Mouse (Mus musculus): ENCODE data around the gene Spef2. TPM values are rescaled to one million over a fixed set of nuclear protein-coding genes. Genes with fewer than 3 reads are reported as not detected.

The Spef2 gene
- polyA plus RNA-seq, 1 experiment from 2014 or later: 1.8 TPM

DNA sequence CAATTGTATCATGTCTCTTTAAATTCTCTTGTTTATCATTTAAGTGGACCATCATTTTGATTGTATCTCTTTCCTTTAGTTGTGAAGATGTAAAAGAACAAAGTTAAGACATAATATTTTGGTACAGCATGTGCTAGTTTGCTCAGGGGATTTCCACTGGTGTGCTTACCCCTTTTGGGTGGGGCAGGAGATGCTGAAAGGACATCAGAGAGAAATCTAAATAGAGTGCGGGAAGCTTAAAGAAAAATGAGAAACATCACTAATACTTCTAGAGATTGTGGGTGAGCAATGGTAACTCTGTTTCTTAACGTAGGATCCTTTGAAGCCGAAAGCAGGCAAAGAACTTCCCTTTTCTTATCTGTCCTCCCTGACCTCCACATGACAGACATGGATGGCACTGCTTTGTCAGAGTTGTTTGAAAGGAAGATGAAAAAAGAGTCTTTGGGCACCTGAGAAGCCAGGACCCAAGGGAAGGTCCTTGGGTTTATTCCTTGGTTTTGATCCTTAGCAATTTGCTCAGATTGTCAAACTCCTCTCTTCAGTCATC, 215.2 kb downstream of the Spef2 start:
- Histone ChIP-seq H3K4me3 (ENCODE audit: low read depth, low read length) (no peak overlapping the region), H3K27me3 (replicated peaks; ENCODE audit: control insufficient read depth, insufficient read depth, low read length) (no peaks in the 10 kb centered on the region), H3K9ac (ENCODE audit: low read length) (no peak overlapping the region), H3K36me3 (ENCODE audit: control insufficient read depth, insufficient read depth, low read length) (no peaks in the 10 kb centered on the region), H3K9me3 (replicated peaks; ENCODE audit: control insufficient read depth, low read length) (no peaks in the 10 kb centered on the region), H3K4me2 (ENCODE audit: low read length) (no peak overlapping the region), H3K4me1 (ENCODE audit: control insufficient read depth, insufficient read depth, low read length) (no peaks in the 10 kb centered on the region), H3K27ac (ENCODE audit: low read depth, low read length) (no peak overlapping the region)
- DNase-seq (ENCODE audit: low spot score): no peak
- ATAC-seq: no peak
- 91% methylated on average over 3 of the region's 3 CpGs for WGBS

DNA sequence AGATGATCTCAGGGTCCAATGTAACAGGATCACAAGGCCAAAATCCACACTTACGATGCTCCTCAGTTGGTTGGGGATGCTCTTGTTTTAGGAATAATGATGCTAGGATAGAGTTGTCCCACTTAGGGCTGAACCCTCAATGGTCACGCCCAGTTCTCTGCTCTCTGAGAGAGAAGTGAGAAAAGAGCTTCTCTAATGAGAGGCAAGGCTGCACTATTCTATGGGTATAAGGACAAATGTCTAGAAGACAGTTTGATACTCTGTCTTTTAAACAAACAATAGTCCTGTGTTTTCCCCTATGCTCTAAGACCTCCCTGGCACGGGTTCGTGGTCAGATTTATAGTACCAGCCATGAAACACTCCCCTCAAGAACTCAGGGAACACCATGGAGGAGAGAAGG, 218.6 kb downstream of the Spef2 start, which contains the start of gene Il7r:
TSS of gene Il7r (minus strand) at position 101 of the 400 bp plus-strand sequence.
- no peak for DNase-seq (ENCODE audit: low spot score)

DNA sequence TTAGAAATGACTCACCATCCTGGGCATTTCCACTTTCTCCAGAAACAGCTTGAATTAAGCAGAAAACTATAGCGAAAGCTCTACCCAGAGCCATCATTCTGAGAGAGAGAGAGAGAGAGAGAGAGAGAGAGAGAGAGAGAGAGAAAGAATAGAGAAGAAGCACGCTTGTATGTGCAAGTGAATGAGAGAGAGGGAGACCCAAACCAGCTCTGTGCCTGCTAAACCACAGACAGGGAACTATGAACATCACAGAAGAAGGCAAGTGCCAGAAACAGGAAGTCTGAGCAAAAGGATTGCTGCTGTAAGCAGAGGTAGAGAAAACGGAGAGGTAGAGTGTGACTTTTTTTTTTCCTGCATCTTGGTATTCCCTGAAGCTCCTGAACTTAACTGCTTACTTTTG, 219.0 kb downstream of the Spef2 start:
- Histone ChIP-seq H3K4me3 (ENCODE audit: low read depth, low read length) (no peak overlapping the region), H3K27me3 (replicated peaks; ENCODE audit: control insufficient read depth, insufficient read depth, low read length) (no peaks in the 10 kb centered on the region), H3K4me2 (ENCODE audit: low read length) (no peak overlapping the region), H3K27ac (ENCODE audit: low read depth, low read length) (no peak overlapping the region), H3K4me1 (ENCODE audit: control insufficient read depth, insufficient read depth, low read length) (no peaks in the 10 kb centered on the region), H3K36me3 (ENCODE audit: control insufficient read depth, insufficient read depth, low read length) (no peaks in the 10 kb centered on the region), H3K9ac (ENCODE audit: low read length) (no peak overlapping the region), H3K9me3 (replicated peaks; ENCODE audit: control insufficient read depth, low read length) (no peaks in the 10 kb centered on the region)
- ATAC-seq (no peak), DNase-seq (ENCODE audit: low spot score) (no peak)
- 69% methylated on average over 3 of the region's 3 CpGs for WGBS

More for the DNA sequence above, 218.6 kb downstream of the Spef2 start, which contains the start of gene Il7r:
- H3K9ac ChIP-seq (ENCODE audit: low read length): no peak within 1 kb of the TSS
- ATAC-seq: no peak
- H3K27ac ChIP-seq (ENCODE audit: low read depth, low read length): no peak within 1 kb of the TSS
- H3K4me1 ChIP-seq (ENCODE audit: control insufficient read depth, insufficient read depth, low read length): no peaks in the 10 kb centered on the region
- H3K36me3 ChIP-seq (ENCODE audit: control insufficient read depth, insufficient read depth, low read length): no peaks in the 10 kb centered on the region
- H3K9me3 ChIP-seq (replicated peaks; ENCODE audit: control insufficient read depth, low read length): no peaks in the 10 kb centered on the region
- H3K4me2 ChIP-seq (ENCODE audit: low read length): no peak within 1 kb of the TSS
- WGBS: 89% methylated on average over 4 of the region's 4 CpGs
- H3K4me3 ChIP-seq (ENCODE audit: low read depth, low read length): no peak within 1 kb of the TSS
- H3K27me3 ChIP-seq (replicated peaks; ENCODE audit: control insufficient read depth, insufficient read depth, low read length): no peaks in the 10 kb centered on the region

Other genes with a start within 250 kb of the Spef2 start
- 0.06 TPM in 1 of 2 replicates, not detected in the other for gene Il7r, start 218.7 kb downstream of the Spef2 start, polyA plus RNA-seq (2014; fragmentation: Nextera tagmentation; extraction: Ambion mirVana)